Mouse (Mus musculus) liver, adult 2 months (tissue): ENCODE results near the gene Kdsr.
A peak's percentile ranks its signal among the peaks of the same experiment; 100 is the strongest.

Experiments used
- CTCF ChIP-seq: fragments of 200-500 bp; IDR thresholded peaks from 2 replicates; pipeline ENCODE4 v1.5.1; 2011; ENCODE audit warnings: low read depth, low read length, control low read depth
- POLR2A ChIP-seq: fragments of 200-500 bp; IDR thresholded peaks from 2 replicates; pipeline ENCODE4 v1.6.1; 2011; ENCODE audit warnings: low read length, control low read depth; ENCODE audit not compliant: insufficient read depth; ENCODE audit errors: extremely low read depth

GRCm38 (mm10) chr1:106738092-106738491 is 21.4 kb downstream of the Kdsr start:
- peak; percentile 45; the same call in 1 of the 2 replicates for TF ChIP-seq CTCF
- no peak for TF ChIP-seq POLR2A
